Mouse (Mus musculus) T-helper 2 cell (primary cell): ENCODE data around the gene Zcchc24.

ENCODE experiments used
- in situ Hi-C: fragments of 300-600 bp; cut with MboI, MseI; formaldehyde crosslinking; loops from one replicate; pipeline ENCODE4 v1.15.1; 2025; ENCODE audit warnings: high pct_unique_total_duplicates

The Zcchc24 gene

GRCm38 (mm10) chr14:25725032-25725497 lies 43.8 kb downstream of the Zcchc24 start:
- in situ Hi-C loops = no loop called here

GRCm38 (mm10) chr14:25720962-25721707 lies 47.7 kb downstream of the Zcchc24 start:
- in situ Hi-C loops = loop anchor here (5.0 kb wide), 1 partner anchor 101 kb away; no protein-coding TSS in a partner anchor

GRCm38 (mm10) chr14:25719371-25719770 lies 49.5 kb downstream of the Zcchc24 start:
- in situ Hi-C loops = no loop called here

GRCm38 (mm10) chr14:25718471-25718870 lies 50.4 kb downstream of the Zcchc24 start:
- in situ Hi-C loops = no loop called here

- in situ Hi-C loops = no loop called here
Observed at GRCm38 (mm10) chr14:25717718-25718117, 51.1 kb downstream of the Zcchc24 start.

- in situ Hi-C loops = no loop called here
Observed at GRCm38 (mm10) chr14:25716528-25716927, 52.3 kb downstream of the Zcchc24 start.

- in situ Hi-C loops = no loop called here
Observed at GRCm38 (mm10) chr14:25713443-25713842, 55.4 kb downstream of the Zcchc24 start.

- in situ Hi-C loops = no loop called here
Observed at GRCm38 (mm10) chr14:25711602-25712001, 57.2 kb downstream of the Zcchc24 start.

GRCm38 (mm10) chr14:25711177-25711576 lies 57.7 kb downstream of the Zcchc24 start:
- in situ Hi-C loops = no loop called here

- in situ Hi-C loops = no loop called here
Observed at GRCm38 (mm10) chr14:25710681-25711080, 58.2 kb downstream of the Zcchc24 start.

- in situ Hi-C loops = no loop called here
Observed at GRCm38 (mm10) chr14:25710073-25710472, 58.8 kb downstream of the Zcchc24 start.

- in situ Hi-C loops = no loop called here
Observed at GRCm38 (mm10) chr14:25708917-25709316, 59.9 kb downstream of the Zcchc24 start.

GRCm38 (mm10) chr14:25708451-25708850 lies 60.4 kb downstream of the Zcchc24 start:
- in situ Hi-C loops = no loop called here

- in situ Hi-C loops = no loop called here
Observed at GRCm38 (mm10) chr14:25707691-25708181, 61.1 kb downstream of the Zcchc24 start.

- in situ Hi-C loops = no loop called here
Observed at GRCm38 (mm10) chr14:25701986-25702385, 66.9 kb downstream of the Zcchc24 start.

GRCm38 (mm10) chr14:25696356-25696755 lies 72.5 kb downstream of the Zcchc24 start:
- in situ Hi-C loops = no loop called here

GRCm38 (mm10) chr14:25695059-25695458 lies 73.8 kb downstream of the Zcchc24 start:
- in situ Hi-C loops = no loop called here

- in situ Hi-C loops = no loop called here
Observed at GRCm38 (mm10) chr14:25694569-25694897, 74.3 kb downstream of the Zcchc24 start.

GRCm38 (mm10) chr14:25693888-25694568 lies 74.8 kb downstream of the Zcchc24 start, which contains the start of gene Ppif:
Gene Ppif (plus strand): TSS chr14:25694154.
- in situ Hi-C loops = no loop called here

- in situ Hi-C loops = no loop called here
Observed at GRCm38 (mm10) chr14:25693271-25693887, 75.5 kb downstream of the Zcchc24 start.

- in situ Hi-C loops = no loop called here
Observed at GRCm38 (mm10) chr14:25686983-25687901, 81.6 kb downstream of the Zcchc24 start.
